Mouse (Mus musculus): ENCODE measurements around the gene Tssk3.

- TF ChIP-seq CTCF (IDR thresholded peaks at IDR 0.05; ENCODE audit: low read depth) (no peak), EP300 (optimal IDR thresholded peaks at IDR 0.05) (no peak)
Observed at GRCm38 (mm10) chr4:129479863-129480262, 11.0 kb downstream of the Tssk3 start.
